Mouse (Mus musculus) ZHBTc4 (cell line): ENCODE measurements around the gene Dnase1.
A peak's percentile ranks its signal among the peaks of the same experiment; 100 is the strongest.
"Not testable (repeated sequence)": the region's sequence is repeated elsewhere in the genome, so short reads cannot be mapped to it uniquely, and the experiment has no call there.

Experiments
- DNase-seq: peaks from one replicate; pipeline ENCODE4 v3.0.0-alpha.2; 2011; ENCODE audit warnings: low read depth, low spot score

The Dnase1 gene

DNA sequence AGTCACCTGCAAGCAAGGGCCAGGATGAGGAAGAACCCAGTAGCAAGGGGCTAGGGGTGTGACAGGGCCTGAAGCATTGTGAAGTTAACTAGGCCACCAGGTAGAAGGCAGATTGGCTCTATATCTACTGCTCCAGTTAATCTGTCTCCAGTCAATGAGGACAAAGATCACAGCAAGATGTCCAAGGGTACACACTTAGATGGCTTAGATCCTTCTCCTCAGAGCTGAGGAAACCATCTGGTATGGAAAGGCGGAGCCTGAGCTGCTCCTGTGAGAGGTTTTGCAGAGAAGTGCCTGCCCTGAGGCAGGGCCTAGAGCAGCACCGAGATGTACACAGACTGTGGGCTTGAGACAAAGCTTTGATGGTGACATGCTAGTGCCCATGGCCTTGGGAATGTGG is 7.4 kb downstream of the Dnase1 start:
- no peak for DNase-seq

DNA sequence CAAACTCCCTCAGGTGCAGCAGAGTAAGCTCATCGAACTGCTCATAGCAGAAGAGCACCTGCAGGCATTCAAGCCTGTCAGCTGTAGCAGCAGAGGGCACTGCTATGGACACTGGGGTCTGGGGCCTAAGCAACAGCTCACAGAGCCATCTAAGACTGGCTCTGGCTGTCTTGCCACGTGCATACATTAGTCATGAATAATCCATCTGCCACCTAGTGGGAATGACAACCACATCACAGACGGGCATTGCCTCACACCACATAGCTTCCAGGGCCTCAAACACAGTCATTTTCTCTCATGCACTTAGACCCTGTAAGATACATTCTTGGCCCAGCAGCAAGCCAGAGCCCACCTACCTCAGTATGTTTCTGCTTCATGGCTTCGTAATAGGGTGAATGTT is 8.8 kb downstream of the Dnase1 start:
- DNase-seq: no peak

DNA sequence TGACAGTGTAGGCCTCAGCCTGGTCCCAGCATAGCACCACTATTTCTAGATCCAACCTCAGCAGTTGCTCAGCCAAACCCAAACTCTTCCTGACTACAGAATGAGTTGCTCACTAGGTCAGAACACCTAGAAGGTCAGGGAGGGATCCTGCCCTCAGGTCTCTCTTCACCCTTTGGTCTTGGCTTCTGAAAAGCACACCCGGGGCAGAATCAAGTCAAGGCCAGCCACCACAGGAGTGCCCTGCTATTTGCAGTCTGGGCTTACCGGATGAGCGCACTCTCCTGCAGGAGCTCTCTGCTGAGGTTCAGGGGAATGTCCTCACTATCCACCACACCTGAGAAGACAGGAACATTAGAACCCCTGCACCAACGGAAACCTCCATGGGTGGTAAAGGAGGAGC is 15.9 kb downstream of the Dnase1 start:
- no peak for DNase-seq

DNA sequence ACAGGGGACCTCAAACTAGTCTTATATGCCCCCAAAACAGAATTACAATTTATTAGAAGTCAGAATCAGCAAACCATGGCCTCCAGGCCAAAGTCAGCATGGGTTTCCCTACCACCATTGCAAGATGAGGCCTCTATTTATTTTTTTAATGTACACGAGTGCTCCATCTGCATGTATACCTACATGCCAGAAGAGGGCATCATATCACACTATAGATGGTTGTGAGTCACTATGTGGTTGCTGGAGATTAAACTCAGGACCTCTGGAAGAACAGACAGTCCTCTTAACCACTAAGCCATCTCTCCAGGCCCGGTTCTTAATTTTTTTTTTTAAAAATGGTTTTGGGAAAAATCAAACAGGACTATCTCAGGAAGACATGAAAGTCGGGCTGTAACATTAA is 17.1 kb downstream of the Dnase1 start:
- no peak for DNase-seq

DNA sequence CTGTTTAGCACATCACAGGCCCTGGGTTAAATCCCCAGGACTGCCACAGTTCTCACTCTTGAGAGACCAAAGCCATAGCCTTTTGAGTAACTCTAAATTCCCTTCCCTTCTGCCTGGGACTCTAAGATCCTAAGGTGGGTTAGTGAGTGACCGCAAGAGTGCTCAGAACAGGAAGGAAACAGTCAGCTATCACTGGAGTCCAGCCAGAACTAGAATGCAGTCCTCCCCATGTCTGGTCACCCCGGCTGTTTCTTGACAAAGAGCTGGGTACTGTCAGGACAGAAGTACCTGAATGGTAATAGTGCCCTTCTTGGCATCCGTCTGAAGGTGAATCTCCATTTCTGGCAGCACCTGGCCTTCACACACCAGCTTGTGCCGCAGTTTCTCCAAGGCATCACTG is 28.2 kb downstream of the Dnase1 start:
- DNase-seq: no peak

DNA sequence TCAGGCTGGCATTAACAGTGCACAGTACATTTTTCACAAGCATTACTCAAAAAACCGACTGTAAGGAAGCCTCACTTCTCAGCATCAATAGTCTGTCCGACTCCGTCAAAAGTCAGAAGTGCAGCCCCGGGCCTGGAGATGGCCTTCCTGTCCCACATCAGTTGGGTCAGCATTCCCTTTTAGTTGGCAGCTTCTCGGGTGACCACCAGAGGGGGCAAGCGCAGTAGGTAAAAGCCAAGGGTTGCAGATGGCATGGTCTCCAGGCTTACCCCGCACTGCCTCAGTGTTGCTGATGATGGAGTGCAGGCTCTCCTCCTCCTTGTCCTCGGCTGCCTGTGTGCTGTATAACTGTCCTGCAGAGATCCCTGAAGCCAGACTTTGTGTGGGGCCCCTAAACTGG is 31.8 kb downstream of the Dnase1 start:
- peak; percentile 60 for DNase-seq

DNA sequence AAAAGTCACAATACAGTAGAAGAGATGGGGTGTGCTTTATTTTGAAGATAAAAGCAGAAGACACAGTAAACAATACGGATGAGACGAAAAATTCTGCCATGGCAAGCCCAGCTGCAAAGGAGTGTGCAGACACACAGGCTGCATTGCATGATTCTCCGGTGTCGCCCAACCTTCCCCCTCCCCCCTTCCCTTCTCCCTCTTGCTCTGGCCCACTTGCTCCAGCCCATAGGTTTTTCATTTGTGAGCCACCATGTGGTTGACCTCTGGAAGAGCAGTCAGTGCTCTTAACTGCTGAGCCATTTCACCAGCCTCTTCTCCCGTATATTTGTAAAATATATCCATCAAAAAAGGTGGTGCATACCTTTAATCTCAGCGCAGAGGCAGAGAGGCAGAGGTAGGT is 37.6 kb downstream of the Dnase1 start:
- DNase-seq: peak; percentile 79

DNA sequence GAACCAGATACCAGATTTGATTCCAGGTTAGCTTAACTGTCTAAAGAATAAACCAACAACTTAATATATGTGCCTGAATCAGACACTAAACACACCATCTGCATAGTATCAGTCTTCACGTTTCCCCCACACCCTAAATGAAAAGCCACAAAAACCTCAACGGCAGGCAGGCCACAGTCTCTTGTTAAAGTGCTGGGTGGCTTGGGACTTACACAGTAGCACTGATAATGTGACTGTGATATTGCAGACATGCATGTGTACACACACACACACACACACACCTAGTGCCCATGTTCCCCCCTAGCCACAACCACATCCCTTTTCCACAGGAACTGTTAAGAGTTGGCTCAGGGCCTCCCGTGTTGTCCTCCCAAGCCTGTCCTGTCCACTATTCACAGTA is 38.1 kb downstream of the Dnase1 start:
- DNase-seq: no peak

DNA sequence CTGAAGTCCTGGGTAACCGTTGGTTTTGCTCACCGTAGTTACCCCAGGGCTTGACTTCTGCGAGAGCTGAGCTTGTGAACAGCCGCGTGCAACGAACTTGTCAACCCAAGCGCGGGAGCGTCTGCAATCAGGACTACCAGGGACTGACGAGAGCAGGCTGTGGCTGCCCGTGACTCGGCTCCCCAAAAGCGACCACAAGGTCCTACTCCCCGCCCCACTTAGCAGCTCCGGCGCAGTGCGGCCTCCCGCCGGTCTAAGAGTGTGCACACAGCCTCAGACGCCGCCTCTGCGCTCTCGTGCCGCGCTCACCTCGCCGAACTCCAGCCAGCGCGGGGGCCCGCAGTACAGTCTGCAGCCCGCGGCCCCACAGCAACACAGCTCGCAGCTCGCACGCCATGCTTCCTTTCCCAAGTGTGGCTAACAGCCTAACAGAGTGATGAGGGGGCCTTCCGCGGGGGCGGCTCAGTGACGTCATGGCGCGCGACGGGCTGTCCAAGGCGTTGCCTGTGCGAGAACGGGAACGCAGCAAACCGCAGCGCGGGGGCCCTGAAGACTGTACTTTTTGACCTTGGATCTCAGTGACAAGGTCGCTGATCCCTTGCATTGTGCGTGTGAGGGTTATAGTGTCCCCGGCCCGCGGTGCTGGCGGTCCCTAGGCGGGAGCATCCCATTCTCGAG is 40.8 kb downstream of the Dnase1 start, which contains the start of gene Trap1:
Gene Trap1 (minus strand): TSS at position 444 of the 678 bp plus-strand sequence.
- DNase-seq: peak; percentile 96

DNA sequence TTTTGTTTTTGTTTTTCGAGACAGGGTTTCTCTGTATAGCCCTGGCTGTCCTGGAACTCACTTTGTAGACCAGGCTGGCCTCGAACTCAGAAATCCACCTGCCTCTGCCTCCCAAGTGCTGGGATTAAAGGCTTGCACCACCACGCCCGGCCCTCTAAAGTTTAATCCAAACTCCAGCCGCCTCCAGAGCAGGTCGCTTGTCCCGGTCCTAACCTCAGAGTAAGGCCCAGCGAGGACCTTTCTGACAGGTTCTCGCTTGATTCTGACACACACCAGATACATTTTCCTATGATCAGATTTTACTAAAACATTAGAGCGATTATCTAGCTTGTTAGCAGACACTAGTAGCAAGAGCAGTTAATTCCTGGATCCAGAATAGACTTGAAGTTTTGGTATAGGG is 41.6 kb downstream of the Dnase1 start:
- not testable (repeated sequence) for DNase-seq

DNA sequence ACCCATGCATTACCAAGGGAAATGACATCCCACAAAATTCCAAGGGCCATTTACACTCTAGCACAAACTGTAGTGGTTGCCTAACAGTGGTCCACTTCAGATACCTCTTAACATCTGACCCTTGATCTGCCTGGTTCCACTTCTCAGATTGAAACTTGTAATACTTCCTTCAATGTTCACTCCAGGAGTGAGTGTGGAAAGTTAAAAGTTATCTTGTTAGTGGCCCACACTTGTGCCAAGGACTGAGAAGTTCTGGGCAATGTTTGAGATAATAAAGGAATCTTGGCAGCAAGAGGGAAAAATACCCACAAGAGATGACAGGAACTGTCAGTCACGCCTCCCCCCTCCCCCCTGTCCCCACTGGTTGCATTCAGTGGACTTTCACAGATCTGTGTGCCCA is 42.9 kb downstream of the Dnase1 start:
- no peak for DNase-seq

DNA sequence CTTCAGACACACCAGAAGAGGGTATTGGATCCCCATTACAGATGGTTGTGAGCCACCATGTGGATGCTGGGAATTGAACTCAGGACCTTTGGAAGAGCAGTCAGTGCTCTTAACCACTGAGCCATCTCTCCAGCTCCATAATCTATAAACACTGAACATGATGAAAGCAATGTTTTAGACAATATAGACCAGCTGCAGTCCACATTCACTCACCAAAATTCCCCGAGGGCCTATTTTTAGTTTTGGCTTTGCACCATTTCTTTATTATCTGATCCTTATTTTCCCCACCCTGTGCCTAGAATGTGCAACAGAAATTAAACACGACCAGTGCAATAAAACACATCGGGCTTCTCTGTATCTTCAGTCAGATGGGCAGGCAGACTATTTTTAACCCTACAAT is 43.7 kb downstream of the Dnase1 start:
- not testable (repeated sequence) for DNase-seq

DNA sequence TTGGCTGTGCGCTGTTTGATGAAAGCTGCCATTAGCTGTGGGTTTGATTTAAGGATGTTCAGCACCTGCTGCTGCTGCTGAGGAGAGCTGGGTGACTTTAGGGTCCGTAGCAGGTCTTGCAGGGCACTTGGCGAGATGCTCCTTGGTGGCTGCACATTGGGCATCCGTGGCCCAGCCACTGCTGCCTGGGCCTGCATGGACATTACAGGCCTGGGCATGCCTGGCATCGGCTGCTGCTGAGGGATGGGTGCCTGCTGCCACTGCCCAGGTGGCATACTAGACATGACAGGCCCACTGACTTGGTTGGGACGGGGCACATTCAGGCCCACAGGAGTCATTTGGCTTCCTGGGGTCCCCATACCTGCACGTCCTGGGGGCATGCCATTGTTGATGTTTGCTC is 48.3 kb downstream of the Dnase1 start:
- no peak for DNase-seq

DNA sequence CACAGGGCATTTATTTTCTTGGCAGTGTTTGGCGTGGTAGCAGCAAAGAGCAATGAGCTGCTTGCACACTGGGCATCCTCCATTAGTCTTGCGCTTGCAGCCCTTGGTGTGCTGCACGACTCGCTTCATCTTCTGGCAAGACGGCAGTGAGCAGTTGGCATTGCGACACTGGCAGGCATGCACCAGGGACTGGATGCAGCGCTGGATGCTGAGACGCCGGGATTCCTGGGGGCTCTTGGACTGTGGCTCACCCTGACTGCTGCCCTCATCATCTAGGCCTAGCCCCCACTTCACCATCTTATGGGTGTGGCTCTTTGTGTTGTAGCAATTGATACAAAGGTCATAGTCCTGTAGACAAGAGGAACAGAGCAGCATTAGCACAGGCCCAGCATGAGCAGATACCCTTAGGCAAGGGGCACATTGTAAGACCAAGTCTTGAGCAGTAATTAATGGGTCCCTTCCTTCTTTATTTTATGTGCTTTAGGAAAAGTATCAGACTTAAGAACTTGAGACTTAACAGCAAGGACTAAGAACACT is 49.2 kb downstream of the Dnase1 start:
- peak; percentile 18 for DNase-seq

DNA sequence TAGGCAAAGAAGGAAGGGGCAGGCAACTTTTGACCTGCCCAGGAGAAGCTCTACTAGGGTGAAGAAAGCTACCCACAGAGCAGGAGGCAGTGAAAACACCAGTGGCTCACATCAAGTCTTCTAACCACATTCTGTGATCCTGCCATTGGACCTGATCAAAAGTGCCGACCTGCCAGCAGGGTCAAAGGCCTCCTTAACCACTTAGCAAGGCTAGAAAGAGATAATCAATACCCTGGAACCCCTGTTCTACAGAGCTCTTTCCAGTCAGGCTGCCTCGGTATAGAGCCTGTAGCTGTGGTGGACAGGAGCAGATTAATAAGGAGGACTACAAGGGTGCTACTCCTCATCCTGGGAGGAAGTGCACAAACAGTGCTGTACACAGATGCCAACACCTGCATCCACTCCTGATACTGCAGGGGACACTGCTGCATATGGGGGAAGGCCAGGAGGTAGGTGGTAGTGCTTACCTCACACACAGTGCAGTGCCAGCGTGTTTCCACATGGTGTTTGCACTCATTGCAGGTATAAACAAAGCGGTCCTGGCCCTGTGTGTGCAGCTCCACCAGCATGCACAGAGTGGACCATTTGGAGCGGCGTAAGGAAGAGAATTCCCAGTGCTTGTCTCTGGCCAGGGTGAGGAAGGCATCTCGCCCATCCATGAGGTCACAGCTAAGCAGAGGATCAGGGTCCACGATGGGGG is 50.6 kb downstream of the Dnase1 start:
- DNase-seq: no peak
